Mouse (Mus musculus): ENCODE data around the gene Olfr1395. TPM values are rescaled to one million over a fixed set of nuclear protein-coding genes. Genes with fewer than 3 reads are reported as not detected.

Gene Olfr1395
- not detected in 2 replicates for polyA plus RNA-seq (2015; fragmentation: Nextera tagmentation; extraction: Ambion mirVana)

- ATAC-seq (replicated peaks; ENCODE audit: extremely low read depth, insufficient read depth, low FRiP score) = no peak
- H3K9me3 ChIP-seq (replicated peaks; ENCODE audit: control insufficient read depth, low read length) = no peaks in the 10 kb centered on the region
- H3K27ac ChIP-seq (ENCODE audit: low read length) = no peak within 1 kb of the TSS
- 85% methylated on average over 6 of the region's 6 CpGs for WGBS
- no peak within 1 kb of the TSS for H3K9ac ChIP-seq (ENCODE audit: low read length)
- no peaks in the 10 kb centered on the region for H3K27me3 ChIP-seq (ENCODE audit: control insufficient read depth, insufficient read depth, low read length)
- H3K36me3 ChIP-seq (ENCODE audit: control insufficient read depth, insufficient read depth) = no peaks in the 10 kb centered on the region
- no peak within 1 kb of the TSS for H3K4me3 ChIP-seq (ENCODE audit: low read length)
- no peak within 1 kb of the TSS for H3K4me2 ChIP-seq (ENCODE audit: low read depth, low read length)
- no peaks in the 10 kb centered on the region for H3K4me1 ChIP-seq (ENCODE audit: control insufficient read depth, insufficient read depth, low read length)
Observed at GRCm38 (mm10) chr11:49141974-49142373, at the start of gene Olfr1395. TSS of gene Olfr1395 (plus strand) at chr11:49142274.

GRCm38 (mm10) chr11:49092786-49093185, 49.3 kb upstream of the Olfr1395 start:
- Histone ChIP-seq H3K4me3 (ENCODE audit: low read length) (no peak overlapping the region), H3K4me2 (ENCODE audit: low read depth, low read length) (no peak overlapping the region), H3K4me1 (ENCODE audit: control insufficient read depth, insufficient read depth, low read length) (peaks cover 2% of the 10 kb centered on the region; the same call in 1 of the 2 replicates), H3K27me3 (ENCODE audit: control insufficient read depth, insufficient read depth, low read length) (no peaks in the 10 kb centered on the region), H3K9ac (ENCODE audit: low read length) (no peak overlapping the region), H3K36me3 (ENCODE audit: control insufficient read depth, insufficient read depth) (no peaks in the 10 kb centered on the region), H3K27ac (ENCODE audit: low read length) (no peak overlapping the region), H3K9me3 (replicated peaks; ENCODE audit: control insufficient read depth, low read length) (no peaks in the 10 kb centered on the region)
- no peak; the same call in 1 of the 2 replicates for ATAC-seq (replicated peaks; ENCODE audit: extremely low read depth, insufficient read depth, low FRiP score)
- WGBS = 62% methylated on average over 2 of the region's 2 CpGs

GRCm38 (mm10) chr11:49093861-49094660, 48.0 kb upstream of the Olfr1395 start:
- no peak overlapping the region for H3K9ac ChIP-seq (ENCODE audit: low read length)
- H3K4me1 ChIP-seq (ENCODE audit: control insufficient read depth, insufficient read depth, low read length) = no peaks in the 10 kb centered on the region
- H3K9me3 ChIP-seq (replicated peaks; ENCODE audit: control insufficient read depth, low read length) = no peaks in the 10 kb centered on the region
- WGBS = 75% methylated on average over 6 of the region's 6 CpGs
- H3K4me3 ChIP-seq (ENCODE audit: low read length) = no peak overlapping the region
- H3K36me3 ChIP-seq (ENCODE audit: control insufficient read depth, insufficient read depth) = no peaks in the 10 kb centered on the region
- ATAC-seq (replicated peaks; ENCODE audit: extremely low read depth, insufficient read depth, low FRiP score) = no peak
- no peak overlapping the region for H3K4me2 ChIP-seq (ENCODE audit: low read depth, low read length)
- H3K27ac ChIP-seq (ENCODE audit: low read length) = peak overlapping the region; percentile 42; the same call in 1 of the 2 replicates
- H3K27me3 ChIP-seq (ENCODE audit: control insufficient read depth, insufficient read depth, low read length) = no peaks in the 10 kb centered on the region

GRCm38 (mm10) chr11:49095367-49095766, 46.7 kb upstream of the Olfr1395 start:
- H3K4me1 ChIP-seq (ENCODE audit: control insufficient read depth, insufficient read depth, low read length) = no peaks in the 10 kb centered on the region
- ATAC-seq (replicated peaks; ENCODE audit: extremely low read depth, insufficient read depth, low FRiP score) = no peak
- H3K36me3 ChIP-seq (ENCODE audit: control insufficient read depth, insufficient read depth) = no peaks in the 10 kb centered on the region
- H3K9me3 ChIP-seq (replicated peaks; ENCODE audit: control insufficient read depth, low read length) = no peaks in the 10 kb centered on the region
- no peak overlapping the region for H3K4me3 ChIP-seq (ENCODE audit: low read length)
- H3K27ac ChIP-seq (ENCODE audit: low read length) = no peak overlapping the region
- H3K27me3 ChIP-seq (ENCODE audit: control insufficient read depth, insufficient read depth, low read length) = no peaks in the 10 kb centered on the region
- H3K9ac ChIP-seq (ENCODE audit: low read length) = no peak overlapping the region
- H3K4me2 ChIP-seq (ENCODE audit: low read depth, low read length) = no peak overlapping the region
- 79% methylated on average over 4 of the region's 4 CpGs for WGBS

GRCm38 (mm10) chr11:49100409-49100808, 41.7 kb upstream of the Olfr1395 start:
- Histone ChIP-seq H3K36me3 (ENCODE audit: control insufficient read depth, insufficient read depth) (no peaks in the 10 kb centered on the region), H3K4me2 (ENCODE audit: low read depth, low read length) (no peak overlapping the region), H3K4me3 (ENCODE audit: low read length) (no peak overlapping the region), H3K9ac (ENCODE audit: low read length) (no peak overlapping the region), H3K4me1 (ENCODE audit: control insufficient read depth, insufficient read depth, low read length) (no peaks in the 10 kb centered on the region), H3K9me3 (replicated peaks; ENCODE audit: control insufficient read depth, low read length) (no peaks in the 10 kb centered on the region), H3K27me3 (ENCODE audit: control insufficient read depth, insufficient read depth, low read length) (no peaks in the 10 kb centered on the region), H3K27ac (ENCODE audit: low read length) (no peak overlapping the region)
- WGBS = 71% methylated on average over 3 of the region's 3 CpGs
- ATAC-seq (replicated peaks; ENCODE audit: extremely low read depth, insufficient read depth, low FRiP score) = no peak

- Histone ChIP-seq H3K27me3 (ENCODE audit: control insufficient read depth, insufficient read depth, low read length) (no peaks in the 10 kb centered on the region), H3K4me1 (ENCODE audit: control insufficient read depth, insufficient read depth, low read length) (no peaks in the 10 kb centered on the region), H3K27ac (ENCODE audit: low read length) (no peak overlapping the region), H3K4me3 (ENCODE audit: low read length) (no peak overlapping the region), H3K9me3 (replicated peaks; ENCODE audit: control insufficient read depth, low read length) (no peaks in the 10 kb centered on the region), H3K4me2 (ENCODE audit: low read depth, low read length) (no peak overlapping the region), H3K36me3 (ENCODE audit: control insufficient read depth, insufficient read depth) (no peaks in the 10 kb centered on the region), H3K9ac (ENCODE audit: low read length) (no peak overlapping the region)
- 31% methylated on average over 5 of the region's 5 CpGs for WGBS
- ATAC-seq (replicated peaks; ENCODE audit: extremely low read depth, insufficient read depth, low FRiP score) = peak; percentile 41; the same call in 1 of the 2 replicates
Observed at GRCm38 (mm10) chr11:49101500-49101899, 40.6 kb upstream of the Olfr1395 start.

GRCm38 (mm10) chr11:49103047-49103693, 38.9 kb upstream of the Olfr1395 start:
- 0 out of 2 replicates have a peak, but pooled peaks have one; percentile 16 for ATAC-seq (replicated peaks; ENCODE audit: extremely low read depth, insufficient read depth, low FRiP score)
- 0 out of 2 replicates have a peak overlapping the region, but pooled peaks have one; percentile 14 for H3K4me3 ChIP-seq (ENCODE audit: low read length)
- H3K9me3 ChIP-seq (replicated peaks; ENCODE audit: control insufficient read depth, low read length) = no peaks in the 10 kb centered on the region
- H3K36me3 ChIP-seq (ENCODE audit: control insufficient read depth, insufficient read depth) = no peaks in the 10 kb centered on the region
- 17% methylated on average over 8 of the region's 8 CpGs for WGBS
- no peak overlapping the region for H3K27ac ChIP-seq (ENCODE audit: low read length)
- H3K4me2 ChIP-seq (ENCODE audit: low read depth, low read length) = peak overlapping the region; percentile 38
- no peaks in the 10 kb centered on the region for H3K4me1 ChIP-seq (ENCODE audit: control insufficient read depth, insufficient read depth, low read length)
- no peaks in the 10 kb centered on the region for H3K27me3 ChIP-seq (ENCODE audit: control insufficient read depth, insufficient read depth, low read length)
- H3K9ac ChIP-seq (ENCODE audit: low read length) = peak overlapping the region; percentile 29; the same call in 1 of the 2 replicates

GRCm38 (mm10) chr11:49105752-49106151, 36.3 kb upstream of the Olfr1395 start:
- Histone ChIP-seq H3K9me3 (replicated peaks; ENCODE audit: control insufficient read depth, low read length) (no peaks in the 10 kb centered on the region), H3K36me3 (ENCODE audit: control insufficient read depth, insufficient read depth) (no peaks in the 10 kb centered on the region), H3K4me1 (ENCODE audit: control insufficient read depth, insufficient read depth, low read length) (no peaks in the 10 kb centered on the region), H3K4me3 (ENCODE audit: low read length) (no peak overlapping the region), H3K4me2 (ENCODE audit: low read depth, low read length) (no peak overlapping the region), H3K27ac (ENCODE audit: low read length) (no peak overlapping the region), H3K9ac (ENCODE audit: low read length) (no peak overlapping the region), H3K27me3 (ENCODE audit: control insufficient read depth, insufficient read depth, low read length) (no peaks in the 10 kb centered on the region)
- WGBS = 79% methylated on average over 1 of the region's 1 CpGs
- no peak for ATAC-seq (replicated peaks; ENCODE audit: extremely low read depth, insufficient read depth, low FRiP score)
